Mouse (Mus musculus): ENCODE results near the gene Doc2g.

DNA sequence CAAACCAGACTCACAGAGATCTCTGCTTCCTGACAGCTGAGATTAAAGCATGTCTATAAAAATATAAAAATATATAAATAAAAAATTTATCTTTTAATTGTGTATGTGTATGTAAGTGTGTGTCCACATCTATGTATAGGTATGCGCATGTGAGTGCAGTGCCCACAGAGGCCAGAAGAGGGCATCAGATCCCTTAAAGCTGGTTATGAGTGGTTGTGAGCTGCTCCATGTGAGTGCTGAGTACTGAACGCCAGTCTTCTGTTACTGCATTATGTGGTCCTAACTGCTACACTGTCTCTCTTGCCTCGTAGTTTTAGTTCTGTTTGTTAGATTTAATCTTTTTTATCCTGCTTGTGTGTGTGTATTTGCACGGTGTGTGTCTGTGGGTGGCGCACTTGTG is 47.9 kb downstream of the Doc2g start:
- TF ChIP-seq CTCF (IDR thresholded peaks at IDR 0.05; ENCODE audit: low read depth, low read length): no peak
- no peak for TF ChIP-seq GATA2 (IDR thresholded peaks at IDR 0.05; ENCODE audit: borderline replicate concordance, low read depth, low read length)
- no peak for TF ChIP-seq POLR2AphosphoS5 (IDR thresholded peaks at IDR 0.05; ENCODE audit: insufficient replicate concordance, low read depth, low read length)
- no peak for TF ChIP-seq GATA1 (IDR thresholded peaks at IDR 0.05; ENCODE audit: borderline replicate concordance, low read length)
- TF ChIP-seq TAL1 (conservative IDR thresholded peaks at IDR 0.05; ENCODE audit: low read depth, low read length): no peak
